Mouse (Mus musculus) liver, embryonic 16.5 days (tissue): ENCODE data around the gene Gatc. TPM values are rescaled to one million over a fixed set of nuclear protein-coding genes. Genes with fewer than 3 reads are reported as not detected.

ENCODE experiments used
- ATAC-seq: fragments of 200-750 bp; cut with Nextera tagmentation; 2 replicates; pipeline ENCODE4 v1.8.0; 2017; ENCODE audit warnings: low read depth, mild to moderate bottlenecking, moderate number of reproducible peaks, moderate library complexity
- H3K27ac ChIP-seq: fragments of 300-500 bp; sonication (generic); 2 replicates; pipeline ENCODE4 v1.5.1; 2014; ENCODE audit warnings: mild to moderate bottlenecking, low read length
- H3K27me3 ChIP-seq: fragments of 300-500 bp; sonication (generic); 2 replicates; pipeline ENCODE4 v1.6.1; 2014; ENCODE audit warnings: low read depth, low read length, mixed read lengths; ENCODE audit not compliant: control insufficient read depth, insufficient read depth
- H3K36me3 ChIP-seq: fragments of 300-500 bp; sonication (generic); 2 replicates; pipeline ENCODE4 v1.6.1; 2014; ENCODE audit warnings: mild to moderate bottlenecking; ENCODE audit not compliant: control insufficient read depth, insufficient read depth
- H3K4me1 ChIP-seq: fragments of 300-500 bp; sonication (generic); 2 replicates; pipeline ENCODE4 v1.6.1; 2014; ENCODE audit warnings: low read depth, low read length, mixed read lengths; ENCODE audit not compliant: control insufficient read depth
- H3K4me2 ChIP-seq: fragments of 300-500 bp; sonication (generic); 2 replicates; pipeline ENCODE4 v1.6.1; 2014; ENCODE audit warnings: low read depth, low read length, mixed read lengths
- H3K4me3 ChIP-seq: fragments of 300-500 bp; sonication (generic); 2 replicates; pipeline ENCODE4 v1.5.1; 2014; ENCODE audit warnings: low read depth, mild to moderate bottlenecking, low read length
- H3K9ac ChIP-seq: fragments of 300-500 bp; sonication (generic); 2 replicates; pipeline ENCODE4 v1.6.1; 2014; ENCODE audit warnings: low read depth, low read length
- H3K9me3 ChIP-seq: fragments of 300-500 bp; sonication (generic); replicated peaks from 2 replicates; pipeline ENCODE4 v1.6.1; 2016; ENCODE audit warnings: low read length; ENCODE audit not compliant: control insufficient read depth
- WGBS: fragments of 180-500 bp; shearing (Covaris S2); extraction: QIAGEN DNeasy Blood & Tissue Kit; methylation state at CpG from one replicate; pipeline ENCODE4 v1.1.7; 2014; ENCODE audit not compliant: insufficient replicate concordance; 5-methylcytosine and 5-hydroxymethylcytosine counted together
- polyA plus RNA-seq: library from polyadenylated mRNA; unstranded; fragments of >200 nt; fragmentation: Nextera tagmentation; extraction: Ambion mirVana; gene quantifications from 2 replicates; pipeline ENCODE4 v1.2.1, GENCODE M21; 2015

The Gatc gene
- polyA plus RNA-seq, 1 experiment from 2014 or later = 13.4 TPM

DNA sequence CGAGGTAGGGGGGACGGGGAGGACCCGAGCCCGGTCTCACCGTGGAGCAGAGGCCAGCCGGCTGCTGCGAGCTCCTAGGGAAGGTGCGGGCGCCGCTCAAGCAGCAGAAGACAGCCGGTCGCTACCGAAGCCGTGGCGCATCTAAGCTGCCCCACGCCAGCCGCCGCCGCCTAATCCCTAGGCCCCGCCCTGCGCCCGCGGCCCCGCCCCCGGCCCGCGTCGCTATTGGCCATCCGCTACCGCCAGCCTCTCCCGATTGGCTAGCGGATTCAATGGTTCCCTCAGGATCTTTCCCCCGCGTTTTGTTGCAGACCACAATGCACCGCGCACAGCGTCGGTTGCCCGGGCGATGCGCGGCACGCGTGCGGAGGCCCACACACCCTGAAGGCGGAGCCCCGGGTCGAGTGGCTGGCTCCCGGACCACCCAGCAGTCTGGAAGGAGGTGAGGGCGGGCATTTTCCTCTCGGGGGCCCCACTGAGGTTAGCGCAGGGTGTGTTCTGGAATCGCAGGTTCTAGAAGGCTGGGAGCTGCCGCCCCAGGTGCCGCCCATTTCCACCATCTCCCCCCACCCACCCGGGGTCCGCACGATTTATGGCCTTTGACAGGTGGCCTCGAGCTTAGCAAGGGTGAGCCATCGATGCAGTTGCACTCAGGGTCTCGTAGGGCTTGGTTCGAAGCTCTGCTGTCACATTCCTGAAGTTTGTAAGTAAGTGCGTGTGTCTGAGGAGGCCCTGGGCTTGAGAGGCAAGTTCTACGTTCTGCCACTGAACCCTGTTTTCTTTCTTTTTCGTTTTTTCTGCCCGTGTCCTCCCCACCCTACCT is 40.0 kb downstream of the Gatc start, which contains the start of gene Dynll1:
Gene Dynll1, minus strand, starts transcription at position 208 of the 823 bp plus-strand sequence.
- Histone ChIP-seq H3K4me2 (peak within 1 kb of the TSS; percentile 83), H3K36me3 (peaks cover 27% of the 10 kb centered on the region), H3K27ac (peak within 1 kb of the TSS; percentile 91), H3K9me3 (no peaks in the 10 kb centered on the region), H3K27me3 (no peaks in the 10 kb centered on the region), H3K4me1 (peaks cover 40% of the 10 kb centered on the region), H3K4me3 (peak within 1 kb of the TSS; percentile 89), H3K9ac (peak within 1 kb of the TSS; percentile 87)
- peak; percentile 95 for ATAC-seq
- under 1% methylated on average over 66 of the region's 66 CpGs for WGBS

DNA sequence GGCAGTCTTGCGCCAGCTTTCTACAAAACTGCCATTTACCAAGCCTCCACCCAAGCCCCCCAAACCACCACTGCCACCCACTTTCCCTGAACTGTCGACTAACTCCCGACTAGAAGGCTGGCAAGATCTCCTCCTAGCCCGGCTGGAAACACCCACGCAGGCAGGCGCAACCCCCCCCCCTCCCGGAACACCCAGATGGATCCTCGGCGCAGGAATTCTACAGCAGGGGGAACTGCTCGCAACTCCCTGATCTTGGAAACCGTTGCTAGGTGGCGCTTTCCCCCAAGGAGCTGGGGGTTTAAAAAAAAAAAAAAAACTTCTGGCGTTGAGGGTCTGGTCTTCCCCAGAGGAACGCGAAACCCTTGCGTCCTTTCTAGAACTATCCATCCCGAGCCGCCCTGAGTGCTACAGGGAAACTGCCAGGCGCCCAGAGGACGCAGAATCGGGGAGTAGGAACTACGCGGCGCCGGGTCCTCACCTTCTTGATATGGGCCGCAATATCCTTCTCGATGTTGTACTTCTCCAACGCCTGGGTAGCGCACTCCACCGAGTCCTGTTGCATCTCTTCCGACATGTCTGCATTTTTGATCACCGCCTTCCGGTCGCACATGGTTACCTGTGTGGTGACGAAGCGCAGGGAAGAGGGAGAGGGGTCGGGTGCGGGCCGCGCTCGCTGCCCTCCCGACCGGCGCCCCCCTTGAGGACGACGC is 40.8 kb downstream of the Gatc start:
- peak; percentile 1 for ATAC-seq
- H3K4me3 ChIP-seq = peak overlapping the region; percentile 89
- H3K9ac ChIP-seq = peak overlapping the region; percentile 87
- H3K4me2 ChIP-seq = peak overlapping the region; percentile 83
- H3K27me3 ChIP-seq = no peaks in the 10 kb centered on the region
- under 1% methylated on average over 46 of the region's 46 CpGs for WGBS
- H3K27ac ChIP-seq = peak overlapping the region; percentile 91
- peaks cover 41% of the 10 kb centered on the region for H3K4me1 ChIP-seq
- peaks cover 32% of the 10 kb centered on the region for H3K36me3 ChIP-seq
- no peaks in the 10 kb centered on the region for H3K9me3 ChIP-seq

DNA sequence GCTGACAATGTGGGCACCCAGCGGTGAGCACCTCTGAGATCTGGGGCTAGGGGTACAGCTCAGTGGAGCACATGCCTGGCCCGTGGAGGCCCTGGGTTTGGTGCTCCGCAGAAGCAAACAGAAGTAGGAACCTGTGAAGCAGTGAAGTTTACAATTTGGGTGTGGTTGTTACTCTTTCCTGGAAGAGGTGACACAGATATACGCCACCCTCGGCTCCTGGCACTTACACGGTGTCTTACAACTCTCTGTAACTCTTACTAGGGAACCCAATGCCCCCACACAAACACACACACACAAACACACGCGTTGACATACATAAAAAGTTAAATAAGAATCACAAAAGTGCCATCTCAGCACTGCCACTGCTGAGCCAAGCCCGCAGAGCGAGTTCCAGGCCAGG is 44.6 kb downstream of the Gatc start:
- Histone ChIP-seq H3K9me3 (no peaks in the 10 kb centered on the region), H3K4me1 (peaks cover 32% of the 10 kb centered on the region), H3K27me3 (no peaks in the 10 kb centered on the region), H3K4me3 (no peak overlapping the region), H3K4me2 (peak overlapping the region; percentile 27; the same call in 1 of the 2 replicates), H3K9ac (no peak overlapping the region), H3K27ac (peak overlapping the region; percentile 69), H3K36me3 (peaks cover 32% of the 10 kb centered on the region)
- whole genome bisulfite sequencing = 56% methylated on average over 10 of the region's 10 CpGs
- ATAC-seq = no peak

DNA sequence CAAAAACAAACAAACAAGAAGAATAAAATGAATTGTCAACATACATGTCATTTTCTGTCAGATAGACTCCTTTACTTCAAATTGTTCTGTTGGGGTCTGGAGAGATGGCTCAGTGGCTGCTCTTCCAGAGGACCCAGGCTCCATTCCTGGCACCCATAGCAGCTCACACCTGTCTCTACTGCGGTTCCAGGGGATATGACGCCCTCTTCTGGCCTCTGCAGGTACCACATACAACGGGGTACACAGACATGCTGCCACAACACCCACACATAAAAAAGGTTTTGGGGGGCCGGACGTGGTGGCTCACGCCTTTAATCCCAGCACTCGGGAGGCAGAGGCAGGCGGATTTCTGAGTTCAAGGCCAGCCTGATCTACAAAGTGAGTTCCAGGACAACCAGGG is 46.8 kb downstream of the Gatc start:
- no peak overlapping the region for H3K4me2 ChIP-seq
- H3K27me3 ChIP-seq = no peaks in the 10 kb centered on the region
- no peak overlapping the region for H3K27ac ChIP-seq
- H3K4me1 ChIP-seq = peaks cover 21% of the 10 kb centered on the region
- WGBS = 84% methylated on average over 8 of the region's 8 CpGs
- no peak for ATAC-seq
- peaks cover 32% of the 10 kb centered on the region for H3K36me3 ChIP-seq
- no peak overlapping the region for H3K4me3 ChIP-seq
- no peaks in the 10 kb centered on the region for H3K9me3 ChIP-seq
- H3K9ac ChIP-seq = no peak overlapping the region

DNA sequence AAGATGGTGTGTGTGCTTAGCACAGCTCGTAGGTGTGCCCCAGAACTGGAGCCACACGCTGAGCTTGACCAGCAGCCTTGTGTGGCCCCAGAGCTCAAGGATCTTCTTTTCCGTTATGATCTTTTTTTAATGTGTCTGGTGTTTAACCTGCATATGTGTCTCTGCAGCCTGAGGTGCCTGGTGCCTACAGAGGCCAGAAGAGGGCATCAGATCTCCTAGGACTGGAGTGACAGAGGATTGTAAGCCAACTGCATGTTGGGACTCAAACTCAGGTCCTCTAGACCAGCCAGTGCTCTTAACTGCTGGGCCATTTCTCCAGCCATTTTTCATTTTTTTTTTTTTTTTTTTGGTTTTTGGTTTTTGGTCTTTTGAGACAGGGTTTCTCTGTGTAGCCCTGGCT is 56.2 kb downstream of the Gatc start:
- peaks cover 14% of the 10 kb centered on the region for H3K36me3 ChIP-seq
- no peak overlapping the region for H3K4me3 ChIP-seq
- H3K4me1 ChIP-seq = peaks cover 7% of the 10 kb centered on the region
- H3K9me3 ChIP-seq = no peaks in the 10 kb centered on the region
- no peak for ATAC-seq
- no peaks in the 10 kb centered on the region for H3K27me3 ChIP-seq
- no peak overlapping the region for H3K4me2 ChIP-seq
- no peak overlapping the region for H3K27ac ChIP-seq
- 74% methylated on average over 3 of the region's 3 CpGs for WGBS
- H3K9ac ChIP-seq = no peak overlapping the region

Other genes starting within 250 kb of the Gatc start
- gene Gm10401, start 242.9 kb downstream of the Gatc start, polyA plus RNA-seq = 8.1 and 8.5 TPM in 2 replicates
- gene Acads, start 221.8 kb downstream of the Gatc start, polyA plus RNA-seq = 48.8 and 54.2 TPM in 2 replicates
- gene Unc119b, start 206.2 kb downstream of the Gatc start, polyA plus RNA-seq = 7.7 and 8.1 TPM in 2 replicates
- 16.6 and 19.4 TPM in 2 replicates for gene Mlec, start 183.0 kb downstream of the Gatc start, polyA plus RNA-seq
- 0.13 and 0.19 TPM in 2 replicates for gene Cabp1, start 146.8 kb downstream of the Gatc start, polyA plus RNA-seq
- gene Pop5, start 105.3 kb downstream of the Gatc start, polyA plus RNA-seq = 68.1 and 74.8 TPM in 2 replicates
- 111 and 137 TPM in 2 replicates for gene Rnf10, start 68.3 kb downstream of the Gatc start, polyA plus RNA-seq
- gene Coq5, start 61.5 kb downstream of the Gatc start, polyA plus RNA-seq = 25.2 and 26.7 TPM in 2 replicates
- gene Dynll1, start 40.2 kb downstream of the Gatc start, polyA plus RNA-seq = 470 and 491 TPM in 2 replicates
- 59.2 and 64.0 TPM in 2 replicates for gene Srsf9, start 14.0 kb downstream of the Gatc start, polyA plus RNA-seq
- 24.5 and 26.2 TPM in 2 replicates for gene Triap1, start within 50 bp of the Gatc start, polyA plus RNA-seq
- 674 and 679 TPM in 2 replicates for gene Cox6a1, start 7.8 kb upstream of the Gatc start, polyA plus RNA-seq
- 0.25 and 0.27 TPM in 2 replicates for gene Msi1, start 88.4 kb upstream of the Gatc start, polyA plus RNA-seq
- not detected in 2 replicates for gene Pla2g1b, start 125.1 kb upstream of the Gatc start, polyA plus RNA-seq
- 4.6 and 6.5 TPM in 2 replicates for gene Sirt4, start 143.5 kb upstream of the Gatc start, polyA plus RNA-seq
- 17.2 and 19.1 TPM in 2 replicates for gene Pxn, start 165.5 kb upstream of the Gatc start, polyA plus RNA-seq
- gene Rplp0, start 218.3 kb upstream of the Gatc start, polyA plus RNA-seq = 919 and 997 TPM in 2 replicates
- gene Gcn1l1, start 224.1 kb upstream of the Gatc start, polyA plus RNA-seq = 14.1 and 14.8 TPM in 2 replicates